Mouse (Mus musculus) CH12.LX (cell line): ENCODE results near the gene Kcnk16. TPM values are rescaled to one million over a fixed set of nuclear protein-coding genes. Genes with fewer than 3 reads are reported as not detected.

ENCODE experiments used
- DNase-seq: peaks from one replicate; pipeline ENCODE4 v3.0.0-alpha.2; 2013; ENCODE audit errors: extremely low read depth
- H3K27ac ChIP-seq: 2 replicates; pipeline ENCODE4 v1.5.1; 2012; ENCODE audit warnings: low read depth, mild to moderate bottlenecking, control low read depth, moderate library complexity; ENCODE audit not compliant: insufficient read depth
- H3K27me3 ChIP-seq: replicated peaks from 2 replicates; pipeline ENCODE3; 2012; ENCODE audit warnings: inconsistent platforms
- H3K36me3 ChIP-seq, 2 experiments: replicated peaks in 1 of 2; 2 replicates each; pipeline versions ENCODE3 to v1.6.1; 2012; ENCODE audit warnings: inconsistent platforms in 1 of 2, low read length in 1 of 2, mild to moderate bottlenecking in 1 of 2, mixed read lengths in 1 of 2, moderate library complexity in 1 of 2; ENCODE audit not compliant: control insufficient read depth in 1 of 2, insufficient read depth in 1 of 2
- H3K4me1 ChIP-seq, 2 experiments: 2 replicates each; pipeline ENCODE4 v1.6.1; 2012; ENCODE audit warnings: inconsistent platforms in 1 of 2, moderate library complexity in 1 of 2; ENCODE audit not compliant: insufficient read depth in 2 of 2, control insufficient read depth in 1 of 2
- H3K4me2 ChIP-seq: 2 replicates; pipeline ENCODE4 v1.6.1; 2012; ENCODE audit warnings: low read depth, mild to moderate bottlenecking, control low read depth; ENCODE audit not compliant: poor library complexity, insufficient read depth, severe bottlenecking
- H3K4me3 ChIP-seq, 3 experiments: fragments of 150-350 bp in 1 of 3; sonication (generic) in 1 of 3; replicated peaks in 1 of 3; 2 replicates each; pipeline versions ENCODE3 to v1.5.1; 2011 to 2012; ENCODE audit warnings: low read depth in 2 of 3, low read length in 2 of 3, mild to moderate bottlenecking in 2 of 3, moderate library complexity in 2 of 3, control low read depth in 1 of 3, improper control_type of control experiment in 1 of 3, inconsistent platforms in 1 of 3, mixed read lengths in 1 of 3; ENCODE audit not compliant: poor library complexity in 1 of 3
- H3K79me2 ChIP-seq: replicated peaks from 2 replicates; pipeline ENCODE4 v1.6.1; 2012; ENCODE audit warnings: mild to moderate bottlenecking, moderate library complexity; ENCODE audit not compliant: control insufficient read depth, poor library complexity, insufficient read depth, severe bottlenecking; ENCODE audit errors: extremely low read depth
- H3K9ac ChIP-seq: 2 replicates; pipeline ENCODE4 v1.6.1; 2012; ENCODE audit warnings: low read depth, mild to moderate bottlenecking, control low read depth, moderate library complexity; ENCODE audit not compliant: insufficient read depth
- H3K9me3 ChIP-seq: replicated peaks from 2 replicates; pipeline ENCODE3; 2012; ENCODE audit warnings: low read length, inconsistent platforms, mixed read lengths
- BHLHE40 ChIP-seq: IDR thresholded peaks from 2 replicates; pipeline ENCODE4 v1.6.1; 2011; ENCODE audit warnings: mild to moderate bottlenecking, low read depth, low read length, improper control_type of control experiment
- CTCF ChIP-seq, 2 experiments: IDR thresholded peaks in 1 of 2; conservative IDR thresholded peaks in 1 of 2; 2 replicates each; pipeline ENCODE4 v1.5.1; 2011 to 2012; ENCODE audit warnings: low read depth in 2 of 2, low read length in 2 of 2, improper control_type of control experiment in 1 of 2, inconsistent platforms in 1 of 2, mild to moderate bottlenecking in 1 of 2, moderate library complexity in 1 of 2
- E2F4 ChIP-seq: IDR thresholded peaks from 2 replicates; pipeline ENCODE4 v1.6.1; 2011; ENCODE audit warnings: low read depth, low read length, improper control_type of control experiment; ENCODE audit not compliant: insufficient replicate concordance
- ELF1 ChIP-seq: IDR thresholded peaks from 2 replicates; pipeline ENCODE4 v1.6.1; 2014; ENCODE audit warnings: low read depth, mild to moderate bottlenecking, inconsistent platforms, low read length, improper control_type of control experiment
- EP300 ChIP-seq: IDR thresholded peaks from 2 replicates; pipeline ENCODE4 v1.6.1; 2011; ENCODE audit warnings: low read length, improper control_type of control experiment
- ETS1 ChIP-seq: conservative IDR thresholded peaks from 2 replicates; pipeline ENCODE4 v1.6.1; 2012; ENCODE audit warnings: low read depth, mild to moderate bottlenecking, inconsistent platforms, low read length, improper control_type of control experiment, moderate library complexity
- MAFK ChIP-seq: IDR thresholded peaks from 2 replicates; pipeline ENCODE4 v1.6.1; 2011; ENCODE audit warnings: low read length, improper control_type of control experiment; ENCODE audit not compliant: insufficient replicate concordance
- MEF2A ChIP-seq: IDR thresholded peaks from 2 replicates; pipeline ENCODE4 v1.6.1; 2014; ENCODE audit warnings: low read depth, mild to moderate bottlenecking, inconsistent platforms, low read length, improper control_type of control experiment, borderline replicate concordance
- MXI1 ChIP-seq: IDR thresholded peaks from 2 replicates; pipeline ENCODE4 v1.6.1; 2011; ENCODE audit warnings: mild to moderate bottlenecking, low read depth, low read length, improper control_type of control experiment
- MYC ChIP-seq: IDR thresholded peaks from 2 replicates; pipeline ENCODE4 v1.6.1; 2011; ENCODE audit warnings: low read depth, mild to moderate bottlenecking, improper control_type of control experiment, low read length
- POLR2AphosphoS2 ChIP-seq: IDR thresholded peaks from 2 replicates; pipeline ENCODE4 v1.6.1; 2011; ENCODE audit warnings: low read depth, low read length, improper control_type of control experiment
- RCOR1 ChIP-seq: conservative IDR thresholded peaks from 2 replicates; pipeline ENCODE4 v1.6.1; 2012; ENCODE audit warnings: low read depth, mild to moderate bottlenecking, inconsistent platforms, low read length, improper control_type of control experiment
- TCF12 ChIP-seq: IDR thresholded peaks from 2 replicates; pipeline ENCODE4 v1.6.1; 2014; ENCODE audit warnings: low read depth, mild to moderate bottlenecking, inconsistent platforms, low read length, improper control_type of control experiment
- UBTF ChIP-seq: IDR thresholded peaks from 2 replicates; pipeline ENCODE4 v1.6.1; 2012; ENCODE audit warnings: low read depth, mild to moderate bottlenecking, inconsistent platforms, low read length, improper control_type of control experiment, moderate library complexity
- USF1 ChIP-seq: IDR thresholded peaks from 2 replicates; pipeline ENCODE4 v1.6.1; 2014; ENCODE audit warnings: low read depth, mild to moderate bottlenecking, inconsistent platforms, low read length, improper control_type of control experiment
- ZNF384 ChIP-seq: IDR thresholded peaks from 2 replicates; pipeline ENCODE4 v1.6.1; 2012; ENCODE audit warnings: low read depth, low read length, improper control_type of control experiment, inconsistent platforms
- dilution Hi-C: fragments of 300-500 bp; cut with MboI; formaldehyde crosslinking; loops from 2 replicates; pipeline ENCODE4 v1.14.3; 2020; ENCODE audit warnings: low sequenced_read_pairs; ENCODE audit not compliant: extremely low pct_unique_long_range_greater_than_20kb, extremely low pct_ligation_motif_present
- in situ Hi-C: fragments of 300-500 bp; cut with MboI; formaldehyde crosslinking; loops from 3 replicates; pipeline ENCODE4 v1.14.3; 2019; ENCODE audit warnings: low sequenced_read_pairs, low pct_ligation_motif_present, low pct_unique_long_range_greater_than_20kb, mixed read lengths
- polyA plus RNA-seq: library from polyadenylated mRNA; unstranded; fragments of >175 nt; gene quantifications from 2 replicates; pipeline ENCODE4 v1.2.1, GENCODE M21; 2012; ENCODE audit warnings: low read depth; ENCODE audit not compliant: insufficient read length
- total RNA-seq, 2 experiments: library from RNA; depleted of rRNA; stranded (reverse); fragments of 300-350 nt in 1 of 2; fragments of >200 nt in 1 of 2; gene quantifications; 2 replicates each; pipeline ENCODE4 v1.2.3; 2012 to 2014

Gene Kcnk16
- total and polyA plus RNA-seq, 3 experiments = not detected

- H3K9me3 ChIP-seq = no peaks in the 10 kb centered on the region
- DNase-seq = no peak
- H3K9ac ChIP-seq = no peak overlapping the region
- no peak overlapping the region for H3K4me2 ChIP-seq
- no peaks in the 10 kb centered on the region for H3K36me3 ChIP-seq
- in situ Hi-C loops (no loop called here), dilution Hi-C loops (no loop called here)
- H3K27me3 ChIP-seq = no peaks in the 10 kb centered on the region
- H3K79me2 ChIP-seq = no peaks in the 10 kb centered on the region
- peaks cover 6% of the 10 kb centered on the region in 2 experiments; a peak in 3 of 4 replicates for H3K4me1 ChIP-seq
- TF ChIP-seq E2F4 (no peak), ZNF384 (peak; percentile 70)
- H3K27ac ChIP-seq = no peak overlapping the region
- H3K4me3 ChIP-seq = no peak overlapping the region
Measured at GRCm38 (mm10) chr14:20217299-20217864, 51.6 kb downstream of the Kcnk16 start.

- H3K4me1 ChIP-seq = peaks cover 6% of the 10 kb centered on the region in 2 experiments; a peak in 3 of 4 replicates
- H3K4me2 ChIP-seq = no peak overlapping the region
- no peak overlapping the region for H3K9ac ChIP-seq
- dilution Hi-C loops = no loop called here
- in situ Hi-C loops = no loop called here
- TF ChIP-seq UBTF = no peak
- TF ChIP-seq POLR2AphosphoS2 = no peak
- TF ChIP-seq MXI1 = no peak
- no peak for TF ChIP-seq EP300
- no peak for TF ChIP-seq MYC
- TF ChIP-seq USF1 = no peak
- TF ChIP-seq MAFK = no peak
- TF ChIP-seq TCF12 = no peak
- no peak for TF ChIP-seq BHLHE40
- no peak for TF ChIP-seq RCOR1
- TF ChIP-seq MEF2A = no peak
- TF ChIP-seq ELF1 = no peak
- no peak for TF ChIP-seq ETS1
- TF ChIP-seq CTCF (conservative IDR thresholded peaks at IDR 0.05 in 1 of 2, IDR thresholded peaks at IDR 0.05 in 1 of 2; ENCODE audit: low read depth in 2 of 2, low read length in 2 of 2) = no peak
- no peak overlapping the region for H3K27ac ChIP-seq
- H3K79me2 ChIP-seq = no peaks in the 10 kb centered on the region
- DNase-seq = no peak
- H3K27me3 ChIP-seq = no peaks in the 10 kb centered on the region
- no peak overlapping the region for H3K4me3 ChIP-seq
- H3K9me3 ChIP-seq = no peaks in the 10 kb centered on the region
- H3K36me3 ChIP-seq = no peaks in the 10 kb centered on the region
Measured at GRCm38 (mm10) chr14:20216561-20217298, 52.3 kb downstream of the Kcnk16 start.
